Mouse (Mus musculus) left cerebral cortex, adult 6 months (tissue): ENCODE measurements around the gene Gm8220. TPM values are rescaled to one million over a fixed set of nuclear protein-coding genes. Genes with fewer than 3 reads are reported as not detected.

Source experiments
- long read RNA-seq, 2 experiments: library from polyadenylated mRNA; unstranded; transcript quantifications; one replicate each; pipeline ENCODE4 v2.0.0; 2019 to 2020
- polyA plus RNA-seq: library from polyadenylated mRNA; unstranded; fragments of <200 nt; fragmentation: Nextera tagmentation; gene quantifications from 2 replicates; pipeline ENCODE4 v1.2.3, GENCODE M21; 2021

Gene Gm8220
- polyA plus RNA-seq: not detected in 2 replicates
- long read RNA-seq, experiment 1: 0 reads
- long read RNA-seq, experiment 2: 0 reads

DNA sequence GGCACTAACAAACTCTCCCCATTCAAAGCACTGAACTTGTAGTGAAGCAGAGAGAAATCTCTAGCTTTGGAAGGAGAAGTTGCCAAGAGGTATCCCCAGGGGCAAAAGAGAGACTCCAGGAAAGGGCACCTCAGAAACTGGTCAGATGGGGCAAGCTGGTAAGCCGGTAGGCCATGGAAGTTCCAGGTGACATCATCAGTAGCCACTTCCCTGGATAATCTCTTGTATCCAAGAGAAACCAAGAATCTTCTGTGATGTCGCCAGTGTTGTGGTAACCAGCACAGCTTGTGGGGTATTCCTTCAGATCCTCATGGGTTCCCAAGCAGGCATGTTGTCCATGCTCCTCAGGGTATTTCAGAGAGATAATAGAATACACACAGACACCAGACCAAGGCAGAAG lies at the start of gene Gm8220:
Gene Gm8220, plus strand, starts transcription at position 301 of the 400 bp plus-strand sequence.

DNA sequence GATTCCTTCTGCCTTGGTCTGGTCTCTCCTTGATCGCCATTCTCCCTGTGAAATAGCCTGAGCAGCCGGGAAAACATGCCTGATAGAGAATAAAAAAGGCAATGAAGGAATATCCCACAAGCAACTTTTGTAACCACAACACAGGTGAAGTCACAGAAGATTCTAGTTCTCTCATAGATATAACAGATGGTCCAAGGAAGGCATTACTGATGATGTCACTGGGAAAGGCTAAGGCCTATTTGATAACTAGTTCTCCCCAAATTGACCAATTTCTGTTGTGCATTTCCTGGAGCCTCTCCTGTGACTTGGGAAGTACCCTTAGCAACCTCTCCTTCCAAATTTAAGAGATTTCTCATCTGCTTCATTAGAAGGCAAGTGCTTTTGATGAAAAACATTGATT lies 53.1 kb downstream of the Gm8220 start, which contains the start of gene Gm5930:
Gene Gm5930, minus strand, starts transcription at position 101 of the 400 bp plus-strand sequence.

Other genes with a start within 250 kb of the Gm8220 start
- 0.16 TPM in 1 of 2 replicates, not detected in the other for gene Ear2, start 182.9 kb upstream of the Gm8220 start, polyA plus RNA-seq
- gene Gm3327, start 161.7 kb upstream of the Gm8220 start, polyA plus RNA-seq: not detected in 2 replicates
- gene Gm8212, start 87.9 kb upstream of the Gm8220 start, polyA plus RNA-seq: not detected in 2 replicates
- not detected in 2 replicates for gene 4930503E14Rik, start 72.3 kb upstream of the Gm8220 start, polyA plus RNA-seq
- not detected in 2 replicates for gene Gm5930, start 53.0 kb downstream of the Gm8220 start, polyA plus RNA-seq
- gene Gm8229, start 79.8 kb downstream of the Gm8220 start, polyA plus RNA-seq: not detected in 2 replicates
- not detected in 2 replicates for gene Gm3371, start 125.1 kb downstream of the Gm8220 start, polyA plus RNA-seq
- gene Gm8232, start 148.1 kb downstream of the Gm8220 start, polyA plus RNA-seq: not detected in 2 replicates
- not detected in 2 replicates for gene BC061237, start 206.9 kb downstream of the Gm8220 start, polyA plus RNA-seq
- not detected in 2 replicates for gene Gm17093, start 232.7 kb downstream of the Gm8220 start, polyA plus RNA-seq